Comparison of ENCODE assay signal across 7 mouse cellular contexts in the genomic region with DNA sequence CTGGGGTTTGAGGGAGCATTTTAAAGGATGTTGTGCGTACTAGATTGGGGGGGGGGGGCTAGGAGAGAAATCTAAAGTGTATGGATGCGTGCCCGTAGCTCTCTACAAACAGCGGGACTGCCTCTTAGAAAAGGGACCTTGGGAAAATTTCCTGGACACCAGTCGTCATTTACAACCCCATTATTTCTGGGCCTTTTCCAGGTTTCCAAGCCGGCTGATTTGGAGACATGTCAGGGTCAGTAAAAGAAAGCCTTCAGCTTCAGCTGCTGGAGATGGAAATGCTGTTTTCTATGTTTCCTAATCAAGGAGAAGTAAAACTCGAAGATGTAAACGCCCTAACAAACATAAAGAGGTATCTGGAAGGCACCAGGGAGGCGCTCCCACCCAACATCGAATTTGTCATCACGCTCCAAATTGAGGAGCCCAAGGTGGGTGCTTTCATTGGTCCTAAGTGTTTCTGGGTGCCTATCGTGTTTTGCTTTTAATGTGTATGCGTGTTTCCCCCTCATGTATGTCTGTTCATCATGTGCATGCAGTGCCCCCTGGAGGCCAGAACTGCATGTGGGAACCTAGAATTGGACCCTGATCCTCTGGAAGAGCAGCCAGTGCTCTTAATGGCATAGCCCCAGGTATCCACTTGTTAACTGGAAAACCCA. TPM values are rescaled to one million over a fixed set of nuclear protein-coding genes. Genes with fewer than 3 reads are reported as not detected.
DNase-seq lines count a peak whose midpoint lies in the region; ATAC-seq and TF ChIP-seq lines count a peak whose summit lies in the region.

No protein-coding gene starts in this region.

- no peaks in the 10 kb centered on the region for H3K27me3 ChIP-seq in intestine, postnatal 0 days (replicated peaks; ENCODE audit: control insufficient read depth, insufficient read depth, low read length)
- no peaks in the 10 kb centered on the region for H3K27me3 ChIP-seq in midbrain, embryonic 11.5 days (ENCODE audit: control insufficient read depth, insufficient read depth, low read length)

- H3K4me2 ChIP-seq in intestine, postnatal 0 days (replicated peaks; ENCODE audit: low read depth), result peak overlapping the region; percentile 100
- H3K4me2 ChIP-seq in midbrain, embryonic 11.5 days, result peak overlapping the region; percentile 99

- H3K9ac ChIP-seq in intestine, postnatal 0 days (ENCODE audit: low read depth, low read length), result no peak overlapping the region; the same call in 1 of the 2 replicates
- peak overlapping the region; percentile 71 for H3K9ac ChIP-seq in midbrain, embryonic 11.5 days (ENCODE audit: low read length)

- peak overlapping the region; percentile 62 for H3K4me3 ChIP-seq in intestine, postnatal 0 days (ENCODE audit: low read depth, low read length)
- H3K4me3 ChIP-seq in midbrain, embryonic 11.5 days (ENCODE audit: low read depth, low read length), result peak overlapping the region; percentile 74

- intact Hi-C loops in left cerebral cortex, postnatal 4 days (cut with DNase I), result no loop called here

- 0 out of 2 replicates have a peak, but pooled peaks cover 10% of the 10 kb centered on the region for H3K4me1 ChIP-seq in intestine, postnatal 0 days (replicated peaks; ENCODE audit: control insufficient read depth, insufficient read depth, low read length)
- H3K4me1 ChIP-seq in midbrain, embryonic 11.5 days (ENCODE audit: control insufficient read depth, insufficient read depth, low read length), result peaks cover 11% of the 10 kb centered on the region; the same call in 1 of the 2 replicates

- peaks cover 11% of the 10 kb centered on the region; the same call in 1 of the 2 replicates for H3K36me3 ChIP-seq in intestine, postnatal 0 days (ENCODE audit: control insufficient read depth, insufficient read depth)
- no peaks in the 10 kb centered on the region for H3K36me3 ChIP-seq in midbrain, embryonic 11.5 days (ENCODE audit: control insufficient read depth, insufficient read depth, low read length)

- TF ChIP-seq CTCF in intestine, postnatal 0 days (IDR thresholded peaks at IDR 0.05; ENCODE audit: low read depth), result peak; percentile 92

- H3K27ac ChIP-seq in intestine, postnatal 0 days (ENCODE audit: low read depth, low read length), result no peak overlapping the region
- H3K27ac ChIP-seq in midbrain, embryonic 11.5 days (ENCODE audit: low read depth, low read length), result no peak overlapping the region

- 11% methylated on average over 13 of the region's 13 CpGs for WGBS in intestine, postnatal 0 days
- WGBS in midbrain, embryonic 11.5 days, result 6% methylated on average over 13 of the region's 13 CpGs

- no peaks in the 10 kb centered on the region for H3K9me3 ChIP-seq in intestine, postnatal 0 days (ENCODE audit: control insufficient read depth)
- no peaks in the 10 kb centered on the region for H3K9me3 ChIP-seq in midbrain, embryonic 11.5 days (ENCODE audit: control insufficient read depth, low read length)

- ATAC-seq in granulocyte monocyte progenitor cell, adult 5-6 weeks (replicated peaks; ENCODE audit: poor library complexity, severe bottlenecking), result peak; percentile 68
- no peak for ATAC-seq in intestine, postnatal 0 days
- no peak for ATAC-seq in midbrain, embryonic 11.5 days (ENCODE audit: low FRiP score)

- DNase-seq in adrenal gland, adult 8-10 months, result peak; percentile 67
- DNase-seq in embryo, embryonic 9.5 days (ENCODE audit: extremely low spot score), result peak; percentile 77
- peak; percentile 83 for DNase-seq in left cerebral cortex, postnatal 4 days
- DNase-seq in midbrain, embryonic 11.5 days (ENCODE audit: low spot score, missing footprints), result peak; percentile 98
- DNase-seq in right cerebral cortex, postnatal 4 days, result peak; percentile 88

RNA-seq across cellular contexts. Expression of a gene that starts 1.0 kb away (rescaled TPM):
- total RNA-seq in adrenal gland, adult 8-10 months (2022), result 10 to 100 TPM in 1 of 4 experiments, 1 to 10 TPM in 3; 4.2 to 17.0 (median 6.2) TPM
- 5.4 and 6.9 TPM in 2 replicates for total RNA-seq in granulocyte monocyte progenitor cell, adult 5-6 weeks (2014; fragmentation: Nextera tagmentation)
- 4.5 and 5.4 TPM in 2 replicates for total RNA-seq in granulocyte monocyte progenitor cell, adult 5-6 weeks (2017)
- 5.8 and 6.5 TPM in 2 replicates for polyA plus RNA-seq in intestine, postnatal 0 days (2015; fragmentation: Nextera tagmentation; extraction: Ambion mirVana)
- 10 to 100 TPM; 13.9 to 16.8 TPM for total RNA-seq in left cerebral cortex, postnatal 4 days (2021)
- polyA plus RNA-seq in midbrain, embryonic 11.5 days (2014; fragmentation: Nextera tagmentation; extraction: Ambion mirVana), result 5.1 and 5.2 TPM in 2 replicates

RNA-seq across cellular contexts. Expression of a gene that starts 1.1 kb away (rescaled TPM):
- 10 to 100 TPM; 37.2 to 94.7 (median 56.6) TPM for total RNA-seq in adrenal gland, adult 8-10 months (2022)
- total RNA-seq in granulocyte monocyte progenitor cell, adult 5-6 weeks (2014; fragmentation: Nextera tagmentation), result 21.7 and 34.2 TPM in 2 replicates
- total RNA-seq in granulocyte monocyte progenitor cell, adult 5-6 weeks (2017), result 31.7 and 32.0 TPM in 2 replicates
- polyA plus RNA-seq in intestine, postnatal 0 days (2015; fragmentation: Nextera tagmentation; extraction: Ambion mirVana), result 84.4 and 85.0 TPM in 2 replicates
- 10 to 100 TPM; 30.5 to 31.6 TPM for total RNA-seq in left cerebral cortex, postnatal 4 days (2021)
- 34.8 and 38.1 TPM in 2 replicates for polyA plus RNA-seq in midbrain, embryonic 11.5 days (2014; fragmentation: Nextera tagmentation; extraction: Ambion mirVana)
